Mouse (Mus musculus): ENCODE data around the gene Gm21671.
"Not testable (repeated sequence)": the region's sequence is repeated elsewhere in the genome, so short reads cannot be mapped to it uniquely, and the experiment has no call there.

The Gm21671 gene

DNA sequence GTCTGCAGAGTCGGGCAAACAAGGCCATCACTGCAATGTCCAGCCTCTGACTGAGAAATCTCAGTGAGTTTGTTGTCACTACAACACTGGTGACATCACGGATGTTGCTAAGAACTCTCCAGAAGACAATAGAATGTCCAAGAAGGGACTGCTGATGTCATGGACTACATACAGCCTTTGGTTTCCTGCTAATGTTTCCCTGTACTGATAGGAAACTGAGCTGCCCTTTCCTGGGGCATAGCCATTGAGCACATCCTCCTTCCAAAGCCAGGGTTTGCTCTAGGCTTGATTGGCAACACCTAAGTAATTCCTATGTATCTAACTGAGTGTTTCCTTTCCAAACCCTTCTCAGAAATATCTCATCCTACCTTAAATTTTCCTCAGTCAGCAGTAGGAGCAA, at the start of gene Gm21671:
Gene Gm21671, minus strand, starts transcription at position 101 of the 400 bp plus-strand sequence.
- DNase-seq (ENCODE audit: low read depth, low spot score): not testable (repeated sequence)

DNA sequence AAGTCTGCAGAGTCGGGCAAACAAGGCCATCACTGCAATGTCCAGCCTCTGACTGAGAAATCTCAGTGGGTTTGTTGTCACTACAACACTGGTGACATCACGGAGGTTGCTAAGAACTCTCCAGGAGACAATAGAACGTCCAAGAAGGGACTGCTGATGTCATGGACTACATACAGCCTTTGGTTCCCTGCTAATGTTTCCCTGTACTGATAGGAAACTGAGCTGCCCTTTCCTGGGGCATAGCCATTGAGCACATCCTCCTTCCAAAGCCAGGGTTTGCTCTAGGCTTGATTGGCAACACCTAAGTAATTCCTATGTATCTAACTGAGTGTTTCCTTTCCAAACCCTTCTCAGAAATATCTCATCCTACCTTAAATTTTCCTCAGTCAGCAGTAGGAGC, 34.3 kb upstream of the Gm21671 start, which contains the start of gene Gm21698:
Gene Gm21698, minus strand, starts transcription at position 101 of the 400 bp plus-strand sequence.
- DNase-seq (ENCODE audit: low read depth, low spot score): not testable (repeated sequence)

DNA sequence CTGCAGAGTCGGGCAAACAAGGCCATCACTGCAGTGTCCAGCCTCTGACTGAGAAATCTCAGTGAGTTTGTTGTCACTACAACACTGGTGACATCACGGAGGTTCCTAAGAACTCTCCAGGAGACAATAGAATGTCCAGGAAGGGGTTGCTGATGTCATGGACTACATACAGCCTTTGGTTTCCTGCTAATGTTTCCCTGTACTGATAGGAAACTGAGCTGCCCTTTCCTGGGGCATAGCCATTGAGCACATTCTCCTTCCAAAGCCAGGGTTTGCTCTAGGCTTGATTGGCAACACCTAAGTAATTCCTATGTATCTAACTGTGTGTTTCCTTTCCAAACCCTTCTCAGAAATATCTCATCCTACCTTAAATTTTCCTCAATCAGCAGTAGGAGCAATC, 18.3 kb upstream of the Gm21671 start, which contains the start of gene Gm21680:
Gene Gm21680, minus strand, starts transcription at position 101 of the 400 bp plus-strand sequence.
- DNase-seq (ENCODE audit: low read depth, low spot score): not testable (repeated sequence)

DNA sequence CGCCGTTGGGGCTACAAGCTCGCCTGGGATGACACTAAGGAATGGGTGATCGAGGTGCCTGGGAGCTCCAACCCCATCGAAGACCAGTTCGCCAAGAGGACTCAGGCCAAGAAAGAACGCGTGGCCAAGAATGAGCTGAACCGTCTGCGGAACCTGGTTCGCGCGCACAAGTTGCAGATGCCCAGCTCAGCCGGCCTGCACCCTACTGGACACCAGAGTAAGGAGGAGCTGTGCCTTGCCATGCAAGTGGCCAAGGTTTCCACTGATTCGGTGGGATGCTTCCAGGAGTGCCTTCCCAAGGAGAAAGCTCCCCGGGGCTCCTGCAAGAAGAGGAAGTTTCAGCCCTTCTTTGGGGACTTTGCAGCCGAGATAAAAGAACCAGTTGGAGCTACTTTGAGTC, 2.8 kb upstream of the Gm21671 start:
- DNase-seq (ENCODE audit: low read depth, low spot score): not testable (repeated sequence)

DNA sequence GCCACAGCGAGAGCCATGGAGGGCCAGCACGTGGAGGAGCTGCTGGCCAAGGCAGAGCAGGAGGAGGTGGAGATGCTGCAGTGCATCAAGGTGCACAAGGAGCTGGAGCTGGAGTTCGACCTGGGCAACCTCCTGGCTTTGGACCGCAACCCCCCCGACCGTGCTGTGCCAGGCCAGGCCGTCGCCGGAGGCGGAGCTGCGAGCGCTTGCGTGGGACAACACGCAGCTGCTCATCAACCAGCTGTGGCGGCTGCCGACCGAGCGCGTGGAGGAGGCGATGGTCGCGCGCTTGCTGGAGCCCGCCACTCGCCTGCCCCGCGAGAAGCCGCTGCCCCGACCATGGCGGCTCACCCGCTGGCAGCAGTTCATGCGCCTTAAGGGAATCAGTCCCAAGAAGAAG, 2.4 kb upstream of the Gm21671 start:
- not testable (repeated sequence) for DNase-seq (ENCODE audit: low read depth, low spot score)

DNA sequence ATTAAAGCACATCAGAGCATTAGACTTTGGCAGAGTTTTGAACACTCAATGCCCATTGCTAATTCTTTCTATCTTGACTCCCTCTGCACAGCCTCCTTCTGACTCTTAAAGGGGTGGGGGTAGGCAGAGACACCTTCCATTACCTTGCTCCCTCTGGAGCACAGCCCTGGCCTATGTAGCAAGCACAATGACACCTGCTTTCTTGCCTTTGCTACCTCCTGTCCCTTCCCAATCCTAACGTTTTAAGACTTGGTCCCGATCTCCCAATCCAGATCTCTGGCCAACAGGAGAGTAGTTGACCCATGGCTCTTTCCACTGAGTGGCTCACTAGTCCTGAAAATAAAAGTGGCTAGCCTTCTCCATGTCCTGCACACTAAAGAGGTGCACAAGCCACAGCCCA, 8.8 kb downstream of the Gm21671 start:
- not testable (repeated sequence) for DNase-seq (ENCODE audit: low read depth, low spot score)

DNA sequence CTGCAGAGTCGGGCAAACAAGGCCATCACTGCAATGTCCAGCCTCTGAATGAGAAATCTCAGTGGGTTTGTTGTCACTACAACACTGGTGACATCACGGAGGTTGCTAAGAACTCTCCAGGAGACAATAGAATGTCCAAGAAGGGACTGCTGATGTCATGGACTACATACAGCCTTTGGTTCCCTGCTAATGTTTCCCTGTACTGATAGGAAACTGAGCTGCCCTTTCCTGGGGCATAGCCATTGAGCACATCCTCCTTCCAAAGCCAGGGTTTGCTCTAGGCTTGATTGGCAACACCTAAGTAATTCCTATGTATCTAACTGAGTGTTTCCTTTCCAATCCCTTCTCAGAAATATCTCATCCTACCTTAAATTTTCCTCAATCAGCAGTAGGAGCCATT, 11.9 kb downstream of the Gm21671 start, which contains the start of gene Gm21663:
Gene Gm21663, minus strand, starts transcription at position 101 of the 400 bp plus-strand sequence.
- DNase-seq (ENCODE audit: low read depth, low spot score): not testable (repeated sequence)

All from CD4-positive, CD25-positive, alpha-beta regulatory T cell, adult 2 months (primary cell).